Mouse (Mus musculus) limb, embryonic 14.5 days (tissue): Measurements from ENCODE around the gene Insl6. TPM values are rescaled to one million over a fixed set of nuclear protein-coding genes. Genes with fewer than 3 reads are reported as not detected.

ENCODE experiments used
- ATAC-seq: fragments of 200-750 bp; cut with Nextera tagmentation; 2 replicates; pipeline ENCODE4 v1.8.0; 2017; ENCODE audit warnings: low read depth, moderate number of reproducible peaks, moderate TSS enrichment; ENCODE audit not compliant: low FRiP score
- DNase-seq: peaks from one replicate; pipeline ENCODE4 v3.0.0-alpha.2; 2015; ENCODE audit warnings: low spot score
- H3K27ac ChIP-seq: fragments of 300-500 bp; sonication (generic); replicated peaks from 2 replicates; pipeline ENCODE4 v1.5.1; 2014; ENCODE audit warnings: low read depth, mild to moderate bottlenecking, low read length, moderate library complexity, mixed read lengths
- H3K27me3 ChIP-seq: fragments of 300-500 bp; sonication (generic); 2 replicates; pipeline ENCODE4 v1.6.1; 2014; ENCODE audit warnings: low read length, mixed read lengths; ENCODE audit not compliant: control insufficient read depth, insufficient read depth
- H3K36me3 ChIP-seq: fragments of 300-500 bp; sonication (generic); 2 replicates; pipeline ENCODE4 v1.6.1; 2014; ENCODE audit warnings: mild to moderate bottlenecking, low read length, moderate library complexity, mixed read lengths; ENCODE audit not compliant: control insufficient read depth, insufficient read depth
- H3K4me1 ChIP-seq: fragments of 300-500 bp; sonication (generic); 2 replicates; pipeline ENCODE4 v1.6.1; 2014; ENCODE audit warnings: antibody characterized with exemption, low read length, mixed read lengths; ENCODE audit not compliant: control insufficient read depth, insufficient read depth
- H3K4me2 ChIP-seq: fragments of 300-500 bp; sonication (generic); replicated peaks from 2 replicates; pipeline ENCODE4 v1.6.1; 2014; ENCODE audit warnings: low read depth, mild to moderate bottlenecking, low read length, moderate library complexity; ENCODE audit not compliant: severe bottlenecking
- H3K4me3 ChIP-seq: fragments of 300-500 bp; sonication (generic); replicated peaks from 2 replicates; pipeline ENCODE4 v1.5.1; 2014; ENCODE audit warnings: low read length
- H3K9ac ChIP-seq: fragments of 300-500 bp; sonication (generic); 2 replicates; pipeline ENCODE4 v1.6.1; 2014; ENCODE audit warnings: mild to moderate bottlenecking, low read depth, low read length, moderate library complexity; ENCODE audit not compliant: severe bottlenecking
- H3K9me3 ChIP-seq: fragments of 300-500 bp; sonication (generic); 2 replicates; pipeline ENCODE4 v1.6.1; 2016; ENCODE audit warnings: low read length; ENCODE audit not compliant: control insufficient read depth
- POLR2A ChIP-seq: fragments of 200-500 bp; IDR thresholded peaks from 2 replicates; pipeline ENCODE4 v1.8.0; 2012; ENCODE audit warnings: inconsistent platforms, mild to moderate bottlenecking, moderate library complexity, borderline replicate concordance; ENCODE audit not compliant: insufficient read depth, insufficient read length; ENCODE audit errors: extremely low read depth
- WGBS: fragments of 180-500 bp; shearing (Covaris S2); extraction: QIAGEN DNeasy Blood & Tissue Kit; methylation state at CpG from one replicate; pipeline ENCODE4 v1.1.7; 2014; 5-methylcytosine and 5-hydroxymethylcytosine counted together
- polyA plus RNA-seq, 2 experiments: library from polyadenylated mRNA; depleted of rRNA in 1 of 2; stranded (reverse) in 1 of 2; unstranded in 1 of 2; fragments of >200 nt; fragmentation: Nextera tagmentation in 1 of 2; extraction: Ambion mirVana in 1 of 2; gene quantifications; 2 replicates each; pipeline versions ENCODE4 v1.2.1 to v1.2.3; 2012 to 2014

The Insl6 gene
- polyA plus RNA-seq (2012; rRNA removed) (2.8 and 3.0 TPM in 2 replicates), polyA plus RNA-seq (2014; fragmentation: Nextera tagmentation; extraction: Ambion mirVana) (5.6 and 6.7 TPM in 2 replicates)

GRCm38 (mm10) chr19:29325053-29325851 lies at the start of gene Insl6:
Insl6 (minus strand) TSS chr19:29325356.
- Histone ChIP-seq H3K27me3 (no peaks in the 10 kb centered on the region), H3K27ac (no peak within 1 kb of the TSS), H3K36me3 (no peaks in the 10 kb centered on the region), H3K4me3 (peak within 1 kb of the TSS; percentile 43), H3K4me1 (peaks cover 6% of the 10 kb centered on the region; the same call in 1 of the 2 replicates), H3K4me2 (peak within 1 kb of the TSS; percentile 74), H3K9me3 (no peaks in the 10 kb centered on the region), H3K9ac (peak within 1 kb of the TSS; percentile 49)
- TF ChIP-seq POLR2A = no peak
- 4% methylated on average over 19 of the region's 31 CpGs for WGBS
- ATAC-seq (peak; percentile 90), DNase-seq (peak; percentile 71)

GRCm38 (mm10) chr19:29374947-29375346 lies 49.8 kb upstream of the Insl6 start:
- no peaks in the 10 kb centered on the region for H3K36me3 ChIP-seq
- TF ChIP-seq POLR2A = no peak
- H3K9me3 ChIP-seq = no peaks in the 10 kb centered on the region
- no peaks in the 10 kb centered on the region for H3K4me1 ChIP-seq
- no peak for ATAC-seq
- H3K9ac ChIP-seq = no peak overlapping the region
- no peaks in the 10 kb centered on the region for H3K27me3 ChIP-seq
- DNase-seq = no peak
- no peak overlapping the region for H3K27ac ChIP-seq
- no peak overlapping the region for H3K4me2 ChIP-seq
- WGBS = 89% methylated on average over 9 of the region's 9 CpGs
- no peak overlapping the region for H3K4me3 ChIP-seq

DNA sequence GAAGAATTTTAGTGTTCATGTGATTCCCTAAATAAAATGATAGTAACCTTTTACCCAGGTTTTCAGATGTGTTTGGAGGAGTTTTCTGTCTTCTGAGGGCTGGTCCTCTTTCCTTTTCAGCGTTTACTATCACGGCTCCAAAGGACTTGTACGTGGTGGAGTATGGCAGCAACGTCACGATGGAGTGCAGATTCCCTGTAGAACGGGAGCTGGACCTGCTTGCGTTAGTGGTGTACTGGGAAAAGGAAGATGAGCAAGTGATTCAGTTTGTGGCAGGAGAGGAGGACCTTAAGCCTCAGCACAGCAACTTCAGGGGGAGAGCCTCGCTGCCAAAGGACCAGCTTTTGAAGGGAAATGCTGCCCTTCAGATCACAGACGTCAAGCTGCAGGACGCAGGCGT lies 48.3 kb upstream of the Insl6 start:
- no peak for ATAC-seq
- no peak overlapping the region for H3K4me3 ChIP-seq

DNA sequence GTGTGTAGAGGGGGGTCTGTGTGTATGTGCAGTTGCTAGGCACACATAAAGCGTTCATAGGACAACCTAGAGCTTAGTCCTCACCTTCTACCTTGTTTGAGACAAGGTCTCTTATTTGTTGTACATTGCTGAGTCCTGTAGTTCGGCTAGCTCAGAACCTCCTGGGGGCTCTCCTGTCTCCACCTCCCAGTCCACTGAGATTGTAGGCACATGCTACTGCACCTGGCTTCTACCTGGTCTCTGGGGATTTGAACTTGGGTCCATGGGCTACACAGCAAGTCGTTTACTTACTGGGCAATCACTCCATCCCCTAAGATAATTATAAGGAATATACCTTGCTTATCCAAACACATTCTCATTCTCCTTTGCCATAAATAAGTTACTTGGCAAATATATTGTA lies 47.5 kb upstream of the Insl6 start:
- TF ChIP-seq POLR2A = no peak
- Histone ChIP-seq H3K36me3 (no peaks in the 10 kb centered on the region), H3K27ac (no peak overlapping the region), H3K27me3 (no peaks in the 10 kb centered on the region), H3K4me1 (no peaks in the 10 kb centered on the region), H3K4me2 (no peak overlapping the region), H3K9me3 (no peaks in the 10 kb centered on the region), H3K4me3 (no peak overlapping the region), H3K9ac (no peak overlapping the region)
- WGBS = 79% methylated on average over 3 of the region's 3 CpGs
- ATAC-seq = no peak
- DNase-seq = no peak

More for the DNA sequence above, 48.3 kb upstream of the Insl6 start:
- Histone ChIP-seq H3K9ac (peak overlapping the region; percentile 21; the same call in 1 of the 2 replicates), H3K27ac (no peak overlapping the region), H3K36me3 (no peaks in the 10 kb centered on the region), H3K4me2 (peak overlapping the region; percentile 35), H3K4me1 (no peaks in the 10 kb centered on the region), H3K27me3 (no peaks in the 10 kb centered on the region), H3K9me3 (no peaks in the 10 kb centered on the region)
- TF ChIP-seq POLR2A = no peak
- no peak for DNase-seq
- WGBS = 34% methylated on average over 11 of the region's 11 CpGs

DNA sequence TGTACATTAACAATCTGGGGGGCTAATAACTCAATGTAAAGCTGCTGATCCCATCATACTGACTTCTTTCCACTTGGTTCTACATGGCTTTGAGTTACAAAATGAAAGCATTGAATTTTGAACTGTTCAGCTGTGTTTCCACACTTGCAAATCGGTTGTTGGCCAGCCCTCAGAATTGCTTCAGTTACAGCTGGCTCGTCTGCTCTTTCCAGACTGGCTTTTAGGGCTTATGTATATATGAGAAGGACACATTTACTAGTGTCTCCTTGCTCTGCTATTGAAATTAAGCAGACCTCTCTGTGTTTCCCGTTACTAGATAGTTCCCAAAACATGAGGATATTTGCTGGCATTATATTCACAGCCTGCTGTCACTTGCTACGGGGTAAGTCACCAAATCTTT lies 47.0 kb upstream of the Insl6 start:
- Histone ChIP-seq H3K4me1 (no peaks in the 10 kb centered on the region), H3K4me3 (no peak overlapping the region), H3K9me3 (no peaks in the 10 kb centered on the region), H3K4me2 (no peak overlapping the region; the same call in 1 of the 2 replicates), H3K27me3 (no peaks in the 10 kb centered on the region), H3K9ac (no peak overlapping the region), H3K27ac (no peak overlapping the region), H3K36me3 (no peaks in the 10 kb centered on the region)
- WGBS = 44% methylated on average over 4 of the region's 4 CpGs
- no peak for TF ChIP-seq POLR2A
- peak; percentile 70 for DNase-seq
- peak; percentile 74 for ATAC-seq
